ENCODE assay signal across 17 mouse cellular contexts in the genomic region with DNA sequence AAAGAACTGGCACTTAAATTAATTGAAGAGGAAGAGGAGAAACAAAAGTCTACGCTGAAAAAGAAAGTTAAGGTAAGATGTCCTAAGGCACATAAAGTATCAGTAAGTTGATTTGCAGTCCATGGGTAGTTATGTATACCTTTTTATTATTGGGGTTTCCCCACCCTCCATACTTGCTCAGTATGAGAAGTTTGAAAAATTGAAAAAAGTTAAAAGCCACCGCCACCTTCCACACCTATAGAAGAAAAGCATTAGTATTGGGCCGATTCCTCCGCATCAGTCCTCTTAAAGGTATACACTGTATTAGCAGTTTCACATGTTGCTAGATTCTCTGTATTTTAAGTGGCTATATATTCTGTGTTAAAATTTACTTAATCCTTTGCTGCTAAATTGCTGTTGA.
"Had no signal": no experiment of that assay in that cellular context is flagged by ENCODE, and none has a peak within 500 bp of the region (broad histone marks: within the 10 kb centered on the region; RNA-seq: fewer than 3 reads in every experiment).

No protein-coding gene starts in this region.

- H3K9me3 ChIP-seq: neural tube, embryonic 12.5 days; neural tube, embryonic 13.5 days; neural tube, embryonic 15.5 days; stomach, embryonic 15.5 days had no signal

- H3K27me3 ChIP-seq: neural tube, embryonic 12.5 days; neural tube, embryonic 13.5 days; neural tube, embryonic 15.5 days; stomach, embryonic 15.5 days had no signal

- H3K4me1 ChIP-seq: neural tube, embryonic 12.5 days; neural tube, embryonic 13.5 days; neural tube, embryonic 15.5 days; stomach, embryonic 15.5 days had no signal

- H3K9ac ChIP-seq: neural tube, embryonic 12.5 days; neural tube, embryonic 13.5 days; neural tube, embryonic 15.5 days; stomach, embryonic 15.5 days had no signal

- H3K4me2 ChIP-seq: neural tube, embryonic 12.5 days; neural tube, embryonic 13.5 days; neural tube, embryonic 15.5 days; stomach, embryonic 15.5 days had no signal

- DNase-seq: retina, postnatal 1 day; right cerebral cortex, adult 18-20 months; right cerebral cortex, postnatal 14 days; right cerebral cortex, postnatal 25 days; right cerebral cortex, postnatal 4 days; spleen, adult 18-20 months; thymus, adult 18-20 months; thymus, adult 2 months; thymus, postnatal 14 days; thymus, postnatal 25 days; thymus, postnatal 36 days; thymus, postnatal 4 days had no signal

- H3K4me3 ChIP-seq: neural tube, embryonic 12.5 days; neural tube, embryonic 13.5 days; neural tube, embryonic 15.5 days; stomach, embryonic 15.5 days had no signal

- H3K27ac ChIP-seq: neural tube, embryonic 12.5 days; neural tube, embryonic 13.5 days; neural tube, embryonic 15.5 days; stomach, embryonic 15.5 days; stomach, postnatal 0 days had no signal
